Mouse (Mus musculus): ENCODE data around the gene Copa. TPM values are rescaled to one million over a fixed set of nuclear protein-coding genes. Genes with fewer than 3 reads are reported as not detected.
A peak's percentile ranks its signal among the peaks of the same experiment; 100 is the strongest.

The Copa gene
- polyA plus RNA-seq, 1 experiment from 2014 or later, result 187 TPM

GRCm38 (mm10) chr1:172064613-172065141 is 17.7 kb upstream of the Copa start:
- Histone ChIP-seq H3K36me3 (ENCODE audit: control insufficient read depth, insufficient read depth, low read length) (peaks cover 2% of the 10 kb centered on the region), H3K27ac (ENCODE audit: low read depth, low read length) (no peak overlapping the region), H3K9ac (ENCODE audit: low read length) (no peak overlapping the region), H3K4me3 (ENCODE audit: low read depth, low read length) (no peak overlapping the region), H3K9me3 (ENCODE audit: control insufficient read depth, low read length) (no peaks in the 10 kb centered on the region), H3K27me3 (ENCODE audit: control insufficient read depth, insufficient read depth, low read length) (no peaks in the 10 kb centered on the region), H3K4me1 (replicated peaks; ENCODE audit: control insufficient read depth, insufficient read depth, low read length) (no peaks in the 10 kb centered on the region), H3K4me2 (ENCODE audit: low read depth, low read length, severe bottlenecking) (no peak overlapping the region)
- 74% methylated on average over 13 of the region's 13 CpGs for WGBS
- DNase-seq (ENCODE audit: low spot score) (no peak), ATAC-seq (replicated peaks; ENCODE audit: low FRiP score) (no peak)

GRCm38 (mm10) chr1:172070227-172070626 is 12.1 kb upstream of the Copa start:
- H3K36me3 ChIP-seq (ENCODE audit: control insufficient read depth, insufficient read depth, low read length), result peaks cover 24% of the 10 kb centered on the region
- H3K4me3 ChIP-seq (ENCODE audit: low read depth, low read length), result no peak overlapping the region
- H3K4me1 ChIP-seq (replicated peaks; ENCODE audit: control insufficient read depth, insufficient read depth, low read length), result no peaks in the 10 kb centered on the region
- H3K27me3 ChIP-seq (ENCODE audit: control insufficient read depth, insufficient read depth, low read length), result no peaks in the 10 kb centered on the region
- no peak overlapping the region for H3K27ac ChIP-seq (ENCODE audit: low read depth, low read length)
- ATAC-seq (replicated peaks; ENCODE audit: low FRiP score) (no peak), DNase-seq (ENCODE audit: low spot score) (no peak)
- WGBS, result 78% methylated on average over 6 of the region's 6 CpGs
- no peak overlapping the region for H3K4me2 ChIP-seq (ENCODE audit: low read depth, low read length, severe bottlenecking)
- no peaks in the 10 kb centered on the region for H3K9me3 ChIP-seq (ENCODE audit: control insufficient read depth, low read length)
- H3K9ac ChIP-seq (ENCODE audit: low read length), result no peak overlapping the region

GRCm38 (mm10) chr1:172071556-172071955 is 10.8 kb upstream of the Copa start:
- ATAC-seq (replicated peaks; ENCODE audit: low FRiP score) (no peak; the same call in 1 of the 2 replicates), DNase-seq (ENCODE audit: low spot score) (no peak)
- Histone ChIP-seq H3K27ac (ENCODE audit: low read depth, low read length) (no peak overlapping the region), H3K9me3 (ENCODE audit: control insufficient read depth, low read length) (no peaks in the 10 kb centered on the region), H3K27me3 (ENCODE audit: control insufficient read depth, insufficient read depth, low read length) (no peaks in the 10 kb centered on the region), H3K9ac (ENCODE audit: low read length) (no peak overlapping the region), H3K4me1 (replicated peaks; ENCODE audit: control insufficient read depth, insufficient read depth, low read length) (no peaks in the 10 kb centered on the region), H3K4me2 (ENCODE audit: low read depth, low read length, severe bottlenecking) (no peak overlapping the region), H3K4me3 (ENCODE audit: low read depth, low read length) (no peak overlapping the region), H3K36me3 (ENCODE audit: control insufficient read depth, insufficient read depth, low read length) (peaks cover 22% of the 10 kb centered on the region)
- 81% methylated on average over 4 of the region's 4 CpGs for WGBS

GRCm38 (mm10) chr1:172072604-172073003 is 9.7 kb upstream of the Copa start:
- Histone ChIP-seq H3K36me3 (ENCODE audit: control insufficient read depth, insufficient read depth, low read length) (peaks cover 22% of the 10 kb centered on the region), H3K4me1 (replicated peaks; ENCODE audit: control insufficient read depth, insufficient read depth, low read length) (no peaks in the 10 kb centered on the region), H3K27me3 (ENCODE audit: control insufficient read depth, insufficient read depth, low read length) (no peaks in the 10 kb centered on the region), H3K9me3 (ENCODE audit: control insufficient read depth, low read length) (no peaks in the 10 kb centered on the region), H3K27ac (ENCODE audit: low read depth, low read length) (no peak overlapping the region), H3K4me3 (ENCODE audit: low read depth, low read length) (no peak overlapping the region), H3K4me2 (ENCODE audit: low read depth, low read length, severe bottlenecking) (no peak overlapping the region), H3K9ac (ENCODE audit: low read length) (no peak overlapping the region)
- ATAC-seq (replicated peaks; ENCODE audit: low FRiP score) (no peak), DNase-seq (ENCODE audit: low spot score) (no peak)
- 98% methylated on average over 7 of the region's 7 CpGs for WGBS

GRCm38 (mm10) chr1:172077981-172078380 is 4.3 kb upstream of the Copa start:
- no peaks in the 10 kb centered on the region; the same call in 1 of the 2 replicates for H3K4me1 ChIP-seq (replicated peaks; ENCODE audit: control insufficient read depth, insufficient read depth, low read length)
- ATAC-seq (replicated peaks; ENCODE audit: low FRiP score) (no peak), DNase-seq (ENCODE audit: low spot score) (no peak)
- H3K9ac ChIP-seq (ENCODE audit: low read length), result no peak overlapping the region
- H3K4me2 ChIP-seq (ENCODE audit: low read depth, low read length, severe bottlenecking), result no peak overlapping the region
- no peak overlapping the region for H3K27ac ChIP-seq (ENCODE audit: low read depth, low read length)
- no peaks in the 10 kb centered on the region for H3K9me3 ChIP-seq (ENCODE audit: control insufficient read depth, low read length)
- H3K36me3 ChIP-seq (ENCODE audit: control insufficient read depth, insufficient read depth, low read length), result peaks cover 8% of the 10 kb centered on the region
- no peaks in the 10 kb centered on the region for H3K27me3 ChIP-seq (ENCODE audit: control insufficient read depth, insufficient read depth, low read length)
- H3K4me3 ChIP-seq (ENCODE audit: low read depth, low read length), result no peak overlapping the region
- 75% methylated on average over 5 of the region's 5 CpGs for WGBS

GRCm38 (mm10) chr1:172082899-172083445 is 643 bp downstream of the Copa start:
- Histone ChIP-seq H3K27ac (ENCODE audit: low read depth, low read length) (no peak overlapping the region; the same call in 1 of the 2 replicates), H3K4me2 (ENCODE audit: low read depth, low read length, severe bottlenecking) (peak overlapping the region; percentile 71), H3K4me3 (ENCODE audit: low read depth, low read length) (peak overlapping the region; percentile 78), H3K27me3 (ENCODE audit: control insufficient read depth, insufficient read depth, low read length) (no peaks in the 10 kb centered on the region), H3K4me1 (replicated peaks; ENCODE audit: control insufficient read depth, insufficient read depth, low read length) (no peaks in the 10 kb centered on the region; the same call in 1 of the 2 replicates), H3K36me3 (ENCODE audit: control insufficient read depth, insufficient read depth, low read length) (no peaks in the 10 kb centered on the region; the same call in 1 of the 2 replicates), H3K9ac (ENCODE audit: low read length) (peak overlapping the region; percentile 79), H3K9me3 (ENCODE audit: control insufficient read depth, low read length) (no peaks in the 10 kb centered on the region)
- WGBS, result 3% methylated on average over 24 of the region's 24 CpGs
- ATAC-seq (replicated peaks; ENCODE audit: low FRiP score) (peak; percentile 79), DNase-seq (ENCODE audit: low spot score) (no peak)

GRCm38 (mm10) chr1:172093522-172093921 is 11.2 kb downstream of the Copa start:
- Histone ChIP-seq H3K9me3 (ENCODE audit: control insufficient read depth, low read length) (no peaks in the 10 kb centered on the region), H3K27me3 (ENCODE audit: control insufficient read depth, insufficient read depth, low read length) (no peaks in the 10 kb centered on the region), H3K36me3 (ENCODE audit: control insufficient read depth, insufficient read depth, low read length) (peaks cover 12% of the 10 kb centered on the region; the same call in 1 of the 2 replicates), H3K4me3 (ENCODE audit: low read depth, low read length) (no peak overlapping the region), H3K27ac (ENCODE audit: low read depth, low read length) (no peak overlapping the region), H3K9ac (ENCODE audit: low read length) (no peak overlapping the region), H3K4me1 (replicated peaks; ENCODE audit: control insufficient read depth, insufficient read depth, low read length) (no peaks in the 10 kb centered on the region), H3K4me2 (ENCODE audit: low read depth, low read length, severe bottlenecking) (no peak overlapping the region)
- WGBS, result 83% methylated on average over 3 of the region's 3 CpGs
- no peak for DNase-seq (ENCODE audit: low spot score)
- no peak for ATAC-seq (replicated peaks; ENCODE audit: low FRiP score)

- no peak for ATAC-seq (replicated peaks; ENCODE audit: low FRiP score)
- no peak for DNase-seq (ENCODE audit: low spot score)
- Histone ChIP-seq H3K4me1 (replicated peaks; ENCODE audit: control insufficient read depth, insufficient read depth, low read length) (no peaks in the 10 kb centered on the region), H3K4me3 (ENCODE audit: low read depth, low read length) (no peak overlapping the region), H3K9me3 (ENCODE audit: control insufficient read depth, low read length) (no peaks in the 10 kb centered on the region), H3K27ac (ENCODE audit: low read depth, low read length) (no peak overlapping the region), H3K36me3 (ENCODE audit: control insufficient read depth, insufficient read depth, low read length) (peaks cover 12% of the 10 kb centered on the region; the same call in 1 of the 2 replicates), H3K4me2 (ENCODE audit: low read depth, low read length, severe bottlenecking) (no peak overlapping the region), H3K27me3 (ENCODE audit: control insufficient read depth, insufficient read depth, low read length) (no peaks in the 10 kb centered on the region), H3K9ac (ENCODE audit: low read length) (no peak overlapping the region)
Observed at GRCm38 (mm10) chr1:172094295-172094694, 12.0 kb downstream of the Copa start.

- ATAC-seq (replicated peaks; ENCODE audit: low FRiP score) (no peak), DNase-seq (ENCODE audit: low spot score) (no peak)
- Histone ChIP-seq H3K4me3 (ENCODE audit: low read depth, low read length) (no peak overlapping the region), H3K9ac (ENCODE audit: low read length) (no peak overlapping the region), H3K9me3 (ENCODE audit: control insufficient read depth, low read length) (no peaks in the 10 kb centered on the region), H3K4me1 (replicated peaks; ENCODE audit: control insufficient read depth, insufficient read depth, low read length) (no peaks in the 10 kb centered on the region), H3K27ac (ENCODE audit: low read depth, low read length) (no peak overlapping the region), H3K36me3 (ENCODE audit: control insufficient read depth, insufficient read depth, low read length) (peaks cover 11% of the 10 kb centered on the region; the same call in 1 of the 2 replicates), H3K27me3 (ENCODE audit: control insufficient read depth, insufficient read depth, low read length) (no peaks in the 10 kb centered on the region), H3K4me2 (ENCODE audit: low read depth, low read length, severe bottlenecking) (no peak overlapping the region)
- WGBS, result 83% methylated on average over 6 of the region's 6 CpGs
Observed at GRCm38 (mm10) chr1:172095202-172095601, 12.9 kb downstream of the Copa start.

Measured in forebrain, embryonic 11.5 days (tissue).